Mouse (Mus musculus) heart, embryonic 14.5 days (tissue): ENCODE results near the gene Aqp9. TPM values are rescaled to one million over a fixed set of nuclear protein-coding genes. Genes with fewer than 3 reads are reported as not detected.
A peak's percentile ranks its signal among the peaks of the same experiment; 100 is the strongest.

Experiments
- ATAC-seq: fragments of 200-750 bp; cut with Nextera tagmentation; 2 replicates; pipeline ENCODE4 v1.8.0; 2017; ENCODE audit warnings: low read depth, moderate TSS enrichment; ENCODE audit not compliant: insufficient number of reproducible peaks, insufficient read depth, low FRiP score
- H3K27ac ChIP-seq, 2 experiments: fragments of 200-500 bp in 1 of 2; fragments of 300-500 bp in 1 of 2; sonication (generic) in 1 of 2; replicated peaks in 1 of 2; 2 replicates each; pipeline ENCODE4 v1.5.1; 2012 to 2014; ENCODE audit warnings: low read depth in 2 of 2, low read length in 2 of 2, control low read depth in 1 of 2, mild to moderate bottlenecking in 1 of 2, mixed read lengths in 1 of 2; ENCODE audit not compliant: control insufficient read depth in 1 of 2, insufficient read depth in 1 of 2
- H3K27me3 ChIP-seq: fragments of 300-500 bp; sonication (generic); 2 replicates; pipeline ENCODE4 v1.6.1; 2014; ENCODE audit warnings: mild to moderate bottlenecking, low read length, control low read depth; ENCODE audit not compliant: control insufficient read depth, insufficient read depth
- H3K36me3 ChIP-seq: fragments of 300-500 bp; sonication (generic); 2 replicates; pipeline ENCODE4 v1.6.1; 2014; ENCODE audit warnings: mild to moderate bottlenecking, control low read depth, low read length, mixed read lengths; ENCODE audit not compliant: control insufficient read depth, insufficient read depth
- H3K4me1 ChIP-seq, 2 experiments: fragments of 200-500 bp in 1 of 2; fragments of 300-500 bp in 1 of 2; sonication (generic) in 1 of 2; 2 replicates each; pipeline ENCODE4 v1.6.1; 2012 to 2014; ENCODE audit warnings: low read length in 2 of 2, control low read depth in 1 of 2, mixed read lengths in 1 of 2; ENCODE audit not compliant: control insufficient read depth in 2 of 2, insufficient read depth in 2 of 2
- H3K4me2 ChIP-seq: fragments of 300-500 bp; sonication (generic); 2 replicates; pipeline ENCODE4 v1.6.1; 2014; ENCODE audit warnings: mild to moderate bottlenecking, low read length
- H3K4me3 ChIP-seq, 2 experiments: fragments of 200-500 bp in 1 of 2; fragments of 300-500 bp in 1 of 2; sonication (generic) in 1 of 2; 2 replicates each; pipeline ENCODE4 v1.5.1; 2012 to 2014; ENCODE audit warnings: low read length in 2 of 2, mild to moderate bottlenecking in 2 of 2, control low read depth in 1 of 2, low read depth in 1 of 2, moderate library complexity in 1 of 2; ENCODE audit not compliant: control insufficient read depth in 1 of 2, insufficient read depth in 1 of 2
- H3K9ac ChIP-seq: fragments of 300-500 bp; sonication (generic); 2 replicates; pipeline ENCODE4 v1.6.1; 2014; ENCODE audit warnings: mild to moderate bottlenecking, low read length
- H3K9me3 ChIP-seq: fragments of 300-500 bp; sonication (generic); 2 replicates; pipeline ENCODE4 v1.6.1; 2016; ENCODE audit warnings: low read length, control low read depth; ENCODE audit not compliant: control insufficient read depth
- WGBS: fragments of 180-500 bp; shearing (Covaris S2); extraction: QIAGEN DNeasy Blood & Tissue Kit; methylation state at CpG from one replicate; pipeline ENCODE4 v1.1.7; 2014; 5-methylcytosine and 5-hydroxymethylcytosine counted together
- polyA plus RNA-seq: library from polyadenylated mRNA; unstranded; fragments of >200 nt; fragmentation: Nextera tagmentation; extraction: Ambion mirVana; gene quantifications from 2 replicates; pipeline ENCODE4 v1.2.1, GENCODE M21; 2014

Gene Aqp9
- polyA plus RNA-seq, 1 experiment from 2014 or later: 0.22 TPM

DNA sequence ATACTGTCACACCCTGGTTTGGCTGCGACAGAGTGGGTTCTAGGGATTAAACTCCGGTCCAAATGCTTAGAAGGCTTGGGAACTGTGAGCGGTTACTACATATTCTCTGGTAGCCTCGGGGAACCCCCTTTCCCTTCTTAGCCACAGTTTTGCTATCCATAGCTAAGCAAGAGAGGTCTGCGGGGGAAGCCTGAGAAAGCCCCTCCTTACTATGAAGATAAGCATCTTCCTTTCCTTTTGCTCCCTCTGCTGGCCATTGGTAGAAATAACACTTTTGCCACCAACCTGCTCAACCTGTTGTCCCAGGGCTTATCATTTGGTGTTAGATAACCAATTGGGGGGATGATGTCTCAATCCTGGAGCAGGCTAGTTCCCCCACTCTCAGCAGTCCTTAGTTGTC, 76.4 kb downstream of the Aqp9 start:
- Histone ChIP-seq H3K4me1 (no peaks in the 10 kb centered on the region), H3K27me3 (no peaks in the 10 kb centered on the region), H3K9ac (no peak overlapping the region), H3K9me3 (no peaks in the 10 kb centered on the region), H3K36me3 (no peaks in the 10 kb centered on the region), H3K4me3 (no peak overlapping the region), H3K27ac (no peak overlapping the region), H3K4me2 (no peak overlapping the region)
- ATAC-seq: no peak
- WGBS: 75% methylated on average over 5 of the region's 5 CpGs

DNA sequence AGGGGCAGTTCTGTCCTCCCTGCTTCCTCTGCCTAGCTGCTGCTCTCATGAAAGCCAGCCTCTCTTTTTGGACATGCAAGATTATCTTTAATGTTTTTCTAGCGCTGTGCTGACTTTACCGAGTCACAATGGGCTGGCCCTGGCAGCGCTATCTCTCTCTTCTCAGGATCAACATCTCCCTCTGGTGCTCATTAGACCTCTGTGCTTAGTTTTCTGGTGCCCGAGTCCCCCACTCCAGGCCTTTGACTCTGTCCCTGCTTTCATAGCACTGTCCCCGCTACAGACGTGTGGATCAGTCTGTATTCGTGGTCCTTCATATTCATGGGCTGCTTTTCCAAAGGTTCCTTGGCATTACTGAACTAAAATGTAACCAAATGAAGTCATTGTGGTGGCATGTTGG, 89.3 kb downstream of the Aqp9 start:
- WGBS: 40% methylated on average over 7 of the region's 7 CpGs
- H3K9me3 ChIP-seq: no peaks in the 10 kb centered on the region
- peaks cover 0 to 4% of the 10 kb centered on the region in 2 experiments; a peak in 1 of 4 replicates for H3K4me1 ChIP-seq
- H3K36me3 ChIP-seq: no peaks in the 10 kb centered on the region
- H3K27me3 ChIP-seq: no peaks in the 10 kb centered on the region
- H3K4me3 ChIP-seq: no peak overlapping the region
- no peak for ATAC-seq
- H3K9ac ChIP-seq: no peak overlapping the region
- H3K4me2 ChIP-seq: no peak overlapping the region
- H3K27ac ChIP-seq: 0 out of 4 replicates have a peak overlapping the region, but pooled peaks of 1 of the 2 experiments have one; percentile 14

DNA sequence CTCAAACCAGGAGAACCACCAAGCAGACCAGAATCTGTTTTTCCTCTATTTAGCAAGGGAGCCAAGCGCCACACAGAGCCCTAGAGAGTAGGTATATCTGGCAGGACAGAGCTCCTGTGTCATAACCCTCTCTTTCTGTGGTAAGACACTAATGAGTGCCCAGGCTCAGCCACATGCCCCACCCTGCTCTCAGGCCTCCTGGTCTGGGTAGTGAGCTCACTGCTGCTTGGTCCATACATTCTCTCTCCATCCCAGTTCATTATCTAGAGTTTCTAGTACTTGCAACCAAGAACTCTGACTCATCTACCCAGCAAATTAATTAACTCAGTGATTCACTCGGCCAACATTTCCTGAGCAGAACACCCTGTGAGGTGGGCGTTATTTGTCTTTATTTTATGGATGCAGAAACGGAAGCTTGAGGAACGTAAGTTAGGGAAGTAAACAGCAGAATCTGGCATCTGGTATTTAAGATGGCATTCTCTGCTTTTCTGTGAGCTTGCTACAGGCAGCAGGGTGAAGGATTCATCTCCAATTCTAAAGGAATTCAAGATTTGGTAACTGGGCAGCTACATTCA, 91.1 kb downstream of the Aqp9 start:
- no peak overlapping the region for H3K9ac ChIP-seq
- H3K4me2 ChIP-seq: no peak overlapping the region
- no peaks in the 10 kb centered on the region for H3K36me3 ChIP-seq
- H3K27me3 ChIP-seq: no peaks in the 10 kb centered on the region
- H3K4me3 ChIP-seq: no peak overlapping the region
- 78% methylated on average over 5 of the region's 5 CpGs for WGBS
- ATAC-seq: no peak
- peaks cover 0 to 6% of the 10 kb centered on the region in 2 experiments; a peak in 2 of 4 replicates for H3K4me1 ChIP-seq
- no peaks in the 10 kb centered on the region for H3K9me3 ChIP-seq
- no peak overlapping the region for H3K27ac ChIP-seq

DNA sequence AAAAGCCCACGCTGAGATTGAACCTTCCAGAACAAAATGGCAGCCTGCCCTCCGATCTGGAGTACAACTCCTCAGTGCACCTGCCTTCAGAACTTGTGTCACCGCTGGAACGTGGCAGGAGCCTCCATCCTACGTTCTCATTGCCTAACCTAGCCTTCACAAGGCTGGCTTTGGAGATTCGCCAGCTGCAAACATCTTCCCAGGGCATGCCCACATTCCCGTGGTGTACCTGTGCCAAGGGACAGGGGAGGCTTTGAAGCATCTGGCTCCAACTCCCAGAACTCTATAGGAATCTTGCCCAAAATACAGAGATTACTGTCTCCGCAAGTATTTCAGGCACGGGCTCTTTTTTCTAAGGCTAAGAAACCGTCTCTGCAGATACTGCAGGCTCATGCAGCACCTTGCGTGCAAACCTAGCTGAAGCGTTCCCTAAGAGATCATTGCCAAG, 92.3 kb downstream of the Aqp9 start:
- Histone ChIP-seq H3K27me3 (no peaks in the 10 kb centered on the region), H3K36me3 (no peaks in the 10 kb centered on the region), H3K4me3 (no peak overlapping the region), H3K4me1 (peaks cover 0 to 6% of the 10 kb centered on the region in 2 experiments; a peak in 2 of 4 replicates), H3K4me2 (no peak overlapping the region), H3K9me3 (no peaks in the 10 kb centered on the region), H3K9ac (no peak overlapping the region), H3K27ac (no peak overlapping the region)
- 78% methylated on average over 12 of the region's 12 CpGs for WGBS
- ATAC-seq: no peak

DNA sequence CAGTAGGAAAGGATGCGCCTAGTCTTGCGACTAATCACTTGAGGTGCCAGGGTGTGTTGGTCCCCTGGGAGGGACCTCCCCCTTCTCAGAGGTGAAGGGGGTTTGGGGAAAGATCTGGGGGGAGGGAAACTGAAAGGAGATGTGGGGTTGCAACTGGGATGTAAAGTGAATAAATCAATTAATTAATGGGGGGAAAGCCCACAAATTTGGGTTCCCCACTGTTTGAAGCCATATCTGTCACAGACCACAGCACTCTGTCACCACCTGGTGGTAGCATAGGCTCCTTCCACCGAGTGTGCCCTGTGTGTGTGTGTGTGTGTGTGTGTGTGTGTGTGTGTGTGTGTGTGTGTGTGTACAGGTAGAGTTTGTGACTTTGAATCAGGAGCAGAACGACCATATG, 94.7 kb downstream of the Aqp9 start:
- WGBS: 45% methylated on average over 4 of the region's 4 CpGs
- H3K27ac ChIP-seq: no peak overlapping the region

DNA sequence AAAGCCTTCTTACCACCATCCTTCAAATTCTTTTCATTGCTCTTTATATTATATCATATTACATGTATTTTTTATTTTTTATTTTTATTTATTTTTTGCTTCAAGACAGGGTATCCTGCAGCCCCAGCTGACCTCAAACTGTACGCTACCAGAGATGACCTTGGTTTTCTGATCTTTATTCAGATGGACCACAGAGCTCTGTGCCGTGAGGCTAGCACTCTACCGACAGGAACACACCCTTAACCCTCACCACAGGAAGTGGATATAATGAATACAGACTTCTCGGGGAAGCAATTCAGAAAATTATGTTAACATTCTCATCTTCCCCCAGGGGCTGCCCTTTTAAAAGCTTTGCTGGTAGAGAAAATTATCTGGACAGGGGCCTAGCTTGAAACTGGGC, 95.4 kb downstream of the Aqp9 start:
- H3K27ac ChIP-seq: no peak overlapping the region
- WGBS: 57% methylated on average over 4 of the region's 4 CpGs
- H3K9ac ChIP-seq: no peak overlapping the region
- no peak overlapping the region for H3K4me3 ChIP-seq
- no peaks in the 10 kb centered on the region for H3K9me3 ChIP-seq
- H3K4me1 ChIP-seq: peaks cover 3 to 9% of the 10 kb centered on the region in 2 experiments; a peak in 2 of 4 replicates
- H3K27me3 ChIP-seq: no peaks in the 10 kb centered on the region
- no peak for ATAC-seq
- H3K4me2 ChIP-seq: no peak overlapping the region
- no peaks in the 10 kb centered on the region for H3K36me3 ChIP-seq

More for the DNA sequence above, 94.7 kb downstream of the Aqp9 start:
- Histone ChIP-seq H3K4me1 (peaks cover 3 to 9% of the 10 kb centered on the region in 2 experiments; a peak in 2 of 4 replicates), H3K36me3 (no peaks in the 10 kb centered on the region), H3K4me2 (no peak overlapping the region), H3K4me3 (no peak overlapping the region), H3K27me3 (no peaks in the 10 kb centered on the region), H3K9ac (no peak overlapping the region), H3K9me3 (no peaks in the 10 kb centered on the region)
- ATAC-seq: no peak

DNA sequence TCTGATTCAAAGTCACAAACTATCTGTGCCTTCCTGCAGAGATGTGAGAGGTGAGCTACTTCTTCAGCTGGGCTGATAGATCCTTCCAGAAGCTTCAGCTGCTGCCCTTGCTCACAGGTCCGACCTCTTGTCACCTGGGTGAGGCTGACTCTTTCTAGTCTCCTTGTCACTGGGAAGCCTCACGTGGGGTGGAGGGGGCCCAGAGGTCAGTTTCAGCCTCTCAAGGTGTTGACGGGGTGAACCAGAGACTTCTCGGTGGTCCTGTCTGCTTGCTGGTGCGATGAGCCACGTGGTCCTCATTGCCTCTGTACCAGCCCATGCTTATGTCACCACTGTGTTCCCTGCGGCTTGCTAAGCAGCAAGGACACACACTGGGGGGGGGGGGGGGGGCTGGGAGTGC, 96.0 kb downstream of the Aqp9 start:
- Histone ChIP-seq H3K36me3 (no peaks in the 10 kb centered on the region), H3K27me3 (no peaks in the 10 kb centered on the region), H3K4me3 (no peak overlapping the region), H3K9me3 (no peaks in the 10 kb centered on the region), H3K4me2 (no peak overlapping the region), H3K9ac (no peak overlapping the region), H3K27ac (no peak overlapping the region), H3K4me1 (peaks cover 3 to 9% of the 10 kb centered on the region in 2 experiments; a peak in 2 of 4 replicates)
- no peak for ATAC-seq
- WGBS: 42% methylated on average over 7 of the region's 7 CpGs
